In the genomic region with DNA sequence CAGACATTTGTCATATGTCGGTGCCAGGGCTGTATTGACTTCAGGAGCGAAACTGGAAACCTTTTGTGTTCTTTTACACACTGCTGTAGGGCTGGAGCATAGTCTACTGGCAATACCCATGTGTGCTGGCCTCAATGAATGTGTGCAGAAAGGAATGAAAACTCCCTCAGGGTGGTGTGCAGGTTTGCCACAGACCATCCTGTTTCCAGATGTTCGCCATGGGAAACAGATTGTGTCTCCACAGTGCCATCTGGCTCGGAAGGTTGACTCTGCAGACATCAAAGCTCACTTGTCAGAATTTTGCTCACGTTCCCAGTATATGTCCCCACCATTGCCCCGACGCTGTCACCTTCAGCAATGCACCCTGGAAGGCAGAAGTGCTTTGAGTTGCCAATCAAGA, we compare ENCODE assay signal across 20 mouse cellular contexts. TPM values are rescaled to one million over a fixed set of nuclear protein-coding genes. Genes with fewer than 3 reads are reported as not detected.
DNase-seq lines count a peak whose midpoint lies in the region; ATAC-seq lines count a peak whose summit lies in the region.
"Had no signal": no experiment of that assay in that cellular context is flagged by ENCODE, and none has a peak within 500 bp of the region (broad histone marks: within the 10 kb centered on the region; RNA-seq: fewer than 3 reads in every experiment).

No protein-coding gene starts in this region.

- WGBS in forebrain, embryonic 14.5 days = 65% methylated on average over 7 of the region's 7 CpGs
- 71% methylated on average over 7 of the region's 7 CpGs for WGBS in forebrain, embryonic 10.5 days
- WGBS in embryonic facial prominence, embryonic 10.5 days = 53% methylated on average over 7 of the region's 7 CpGs
- 37% methylated on average over 7 of the region's 7 CpGs for WGBS in hindbrain, embryonic 16.5 days

- H3K4me2 ChIP-seq in forebrain, embryonic 14.5 days (ENCODE audit: low read length) = no peak overlapping the region
- H3K4me2 ChIP-seq in hindbrain, embryonic 16.5 days (ENCODE audit: low read length) = no peak overlapping the region
- H3K4me2 ChIP-seq: heart, embryonic 13.5 days; limb, embryonic 15.5 days; lung, embryonic 14.5 days; neural tube, embryonic 13.5 days had no signal

- H3K4me3 ChIP-seq in forebrain, embryonic 14.5 days (ENCODE audit: low read depth, low read length) = no peak overlapping the region
- no peak overlapping the region for H3K4me3 ChIP-seq in forebrain, embryonic 10.5 days
- no peak overlapping the region for H3K4me3 ChIP-seq in embryonic facial prominence, embryonic 10.5 days
- H3K4me3 ChIP-seq in hindbrain, embryonic 16.5 days (ENCODE audit: low read length) = no peak overlapping the region
- H3K4me3 ChIP-seq: heart, embryonic 13.5 days; limb, embryonic 15.5 days; megakaryocyte, embryonic 14.5 days; neural tube, embryonic 13.5 days had no signal

- H3K27me3 ChIP-seq in forebrain, embryonic 14.5 days (replicated peaks; ENCODE audit: control insufficient read depth, insufficient read depth, low read length) = no peaks in the 10 kb centered on the region
- H3K27me3 ChIP-seq in forebrain, embryonic 10.5 days (ENCODE audit: poor library complexity, severe bottlenecking) = no peaks in the 10 kb centered on the region
- H3K27me3 ChIP-seq in embryonic facial prominence, embryonic 10.5 days (replicated peaks; ENCODE audit: low read depth, poor library complexity, severe bottlenecking) = no peaks in the 10 kb centered on the region
- no peaks in the 10 kb centered on the region for H3K27me3 ChIP-seq in hindbrain, embryonic 16.5 days (replicated peaks; ENCODE audit: control insufficient read depth, insufficient read depth, low read length)
- H3K27me3 ChIP-seq: limb, embryonic 15.5 days had no signal

- 0 out of 2 replicates have a peak, but pooled peaks have one; percentile 20 for ATAC-seq in forebrain, embryonic 14.5 days
- ATAC-seq in hindbrain, embryonic 16.5 days = peak; percentile 83
- ATAC-seq in erythroid progenitor cell, adult 5-6 weeks (replicated peaks; ENCODE audit: low FRiP score, poor library complexity, severe bottlenecking) = no peak
- ATAC-seq: inflammation-experienced regulatory T-cells, adult 6 months had no signal

- no peaks in the 10 kb centered on the region for H3K9me3 ChIP-seq in forebrain, embryonic 14.5 days (replicated peaks; ENCODE audit: control insufficient read depth, low read length)
- H3K9me3 ChIP-seq in forebrain, embryonic 10.5 days = no peaks in the 10 kb centered on the region
- no peaks in the 10 kb centered on the region for H3K9me3 ChIP-seq in embryonic facial prominence, embryonic 10.5 days
- no peaks in the 10 kb centered on the region for H3K9me3 ChIP-seq in hindbrain, embryonic 16.5 days (ENCODE audit: control insufficient read depth, low read length)
- H3K9me3 ChIP-seq: G1E; heart, embryonic 13.5 days; limb, embryonic 15.5 days; neural tube, embryonic 13.5 days had no signal

- H3K36me3 ChIP-seq in forebrain, embryonic 14.5 days (ENCODE audit: control insufficient read depth, insufficient read depth, low read length) = no peaks in the 10 kb centered on the region
- no peaks in the 10 kb centered on the region for H3K36me3 ChIP-seq in forebrain, embryonic 10.5 days (replicated peaks)
- H3K36me3 ChIP-seq in embryonic facial prominence, embryonic 10.5 days (replicated peaks) = no peaks in the 10 kb centered on the region
- no peaks in the 10 kb centered on the region for H3K36me3 ChIP-seq in hindbrain, embryonic 16.5 days (ENCODE audit: control insufficient read depth, insufficient read depth, low read length)
- H3K36me3 ChIP-seq: G1E; heart, embryonic 13.5 days; limb, embryonic 15.5 days; neural tube, embryonic 13.5 days had no signal

- DNase-seq in forebrain, embryonic 14.5 days (ENCODE audit: low spot score) = peak; percentile 40
- no peak for DNase-seq in forebrain, embryonic 10.5 days (ENCODE audit: extremely low spot score, low spot score)
- peak; percentile 36 for DNase-seq in 3T3-L1 (ENCODE audit: low read depth, low spot score)
- DNase-seq in embryonic facial prominence, embryonic 10.5 days (ENCODE audit: low spot score) = peak; percentile 38
- no peak for DNase-seq in urinary bladder, postnatal 10 days (ENCODE audit: low spot score)
- no peak for DNase-seq in thymus, postnatal 14 days
- DNase-seq: B cell, adult 2 months; cerebellum, adult 8-10 months; gastrocnemius, postnatal 10 days; kidney, postnatal 10 days; lung, embryonic 14.5 days; spleen, adult 18-20 months had no signal

- no peak overlapping the region for H3K9ac ChIP-seq in forebrain, embryonic 14.5 days (ENCODE audit: low read length)
- H3K9ac ChIP-seq in hindbrain, embryonic 16.5 days (ENCODE audit: low read depth, low read length) = no peak overlapping the region
- H3K9ac ChIP-seq: heart, embryonic 13.5 days; limb, embryonic 15.5 days; lung, embryonic 14.5 days; neural tube, embryonic 13.5 days had no signal

- H3K4me1 ChIP-seq in forebrain, embryonic 14.5 days (ENCODE audit: control insufficient read depth, insufficient read depth, low read length) = no peaks in the 10 kb centered on the region
- H3K4me1 ChIP-seq in forebrain, embryonic 10.5 days = no peaks in the 10 kb centered on the region
- no peaks in the 10 kb centered on the region; the same call in 1 of the 2 replicates for H3K4me1 ChIP-seq in embryonic facial prominence, embryonic 10.5 days
- H3K4me1 ChIP-seq in hindbrain, embryonic 16.5 days (ENCODE audit: control insufficient read depth, insufficient read depth, low read depth, low read length) = no peaks in the 10 kb centered on the region
- H3K4me1 ChIP-seq: limb, embryonic 15.5 days; megakaryocyte, embryonic 14.5 days had no signal

- H3K27ac ChIP-seq in forebrain, embryonic 14.5 days (ENCODE audit: low read depth, low read length) = no peak overlapping the region
- no peak overlapping the region for H3K27ac ChIP-seq in forebrain, embryonic 10.5 days
- no peak overlapping the region for H3K27ac ChIP-seq in embryonic facial prominence, embryonic 10.5 days (replicated peaks)
- H3K27ac ChIP-seq in hindbrain, embryonic 16.5 days (ENCODE audit: low read depth, low read length) = no peak overlapping the region
- H3K27ac ChIP-seq: heart, embryonic 13.5 days; limb, embryonic 15.5 days; neural tube, embryonic 13.5 days had no signal

RNA-seq across cellular contexts. Expression of gene Cdkn2aip, which starts 23.4 kb away (rescaled TPM):
- 45.4 and 49.3 TPM in 2 replicates for polyA plus RNA-seq in forebrain, embryonic 14.5 days (2014; fragmentation: Nextera tagmentation; extraction: Ambion mirVana)
- polyA plus RNA-seq in forebrain, embryonic 10.5 days (2016; fragmentation: Nextera tagmentation; extraction: Ambion mirVana) = 34.8 and 37.3 TPM in 2 replicates
- 38.2 and 38.5 TPM in 2 replicates for polyA plus RNA-seq in embryonic facial prominence, embryonic 10.5 days (2016; fragmentation: Nextera tagmentation; extraction: Ambion mirVana)
- polyA plus RNA-seq in hindbrain, embryonic 16.5 days (2015; fragmentation: Nextera tagmentation; extraction: Ambion mirVana) = 24.7 and 28.5 TPM in 2 replicates
- total RNA-seq in erythroid progenitor cell, adult 5-6 weeks (2015; ENCODE audit: low replicate concordance) = 11.2 and 13.0 TPM in 2 replicates
- 14.4 and 15.7 TPM in 2 replicates for total RNA-seq in erythroid progenitor cell, adult 5-6 weeks (2017; ENCODE audit: low replicate concordance)

Comparison
In these comparisons a context has a peak if more than half of its experiments do, and no peak if none do; other contexts are left out.
1. DNase-seq: peak in forebrain, embryonic 14.5 days (single experiment), 3T3-L1 (single experiment) and embryonic facial prominence, embryonic 10.5 days (single experiment); none in forebrain, embryonic 10.5 days (single experiment), urinary bladder, postnatal 10 days (single experiment) and thymus, postnatal 14 days (single experiment).